Mouse (Mus musculus): ENCODE data around the gene Btbd9.

- TF ChIP-seq CTCF (conservative IDR thresholded peaks at IDR 0.05; ENCODE audit: insufficient read depth, insufficient read length, low read depth, low read length) (no peak), POLR2A (IDR thresholded peaks at IDR 0.05; ENCODE audit: low read depth, low read length) (no peak)
Measured at GRCm38 (mm10) chr17:30497525-30498375, 78.5 kb downstream of the Btbd9 start.
